Mouse (Mus musculus): Measurements from ENCODE around the gene Hrh1. TPM values are rescaled to one million over a fixed set of nuclear protein-coding genes. Genes with fewer than 3 reads are reported as not detected.

Gene Hrh1
- 0.37 TPM for polyA plus RNA-seq (2015; fragmentation: Illumina TruSeq; extraction: RNeasy Lipid Tissue Mini Kit (QIAGEN cat#74804); ENCODE audit: insufficient read depth, low read depth, low replicate concordance)

DNA sequence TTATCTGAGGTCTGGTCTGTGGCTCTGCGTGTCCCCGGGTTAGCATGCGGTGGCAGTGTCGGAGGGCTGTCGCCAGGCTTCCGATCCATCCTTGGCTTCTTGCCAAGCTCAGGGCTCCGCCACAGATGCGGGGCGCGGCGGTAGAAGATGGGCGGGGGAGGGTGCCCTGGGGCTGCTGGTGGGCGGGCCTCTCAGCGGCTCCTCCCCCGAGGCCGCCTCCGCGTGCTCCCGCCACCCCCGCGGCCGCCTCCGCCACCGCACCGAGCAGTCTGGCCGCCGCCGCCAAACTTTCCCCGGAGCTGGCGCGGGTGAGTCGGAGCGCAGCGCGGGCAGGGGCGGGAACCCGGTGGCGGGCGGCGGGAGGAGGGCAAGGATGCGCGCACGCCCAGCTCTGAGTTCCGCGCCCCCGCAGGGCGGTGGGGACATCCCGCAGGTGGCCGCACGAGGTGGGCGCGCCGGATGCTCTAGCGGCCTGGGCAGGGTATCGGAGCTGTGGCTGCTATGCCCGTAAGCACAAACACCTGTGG lies at the start of gene Hrh1:
Hrh1 (plus strand) TSS at position 246 of the 527 bp plus-strand sequence.

Other genes starting within 250 kb of the Hrh1 start
- gene Slc6a1, start 115.3 kb upstream of the Hrh1 start, polyA plus RNA-seq (2015; fragmentation: Illumina TruSeq; extraction: RNeasy Lipid Tissue Mini Kit (QIAGEN cat#74804); ENCODE audit: insufficient read depth, low read depth, low replicate concordance), result not detected
- gene Atg7, start 245.2 kb downstream of the Hrh1 start, polyA plus RNA-seq (2015; fragmentation: Illumina TruSeq; extraction: RNeasy Lipid Tissue Mini Kit (QIAGEN cat#74804); ENCODE audit: insufficient read depth, low read depth, low replicate concordance), result 6.7 TPM

Data from pancreas, adult 10 weeks (tissue).